Mouse (Mus musculus): ENCODE results near the gene Mettl27.

The Mettl27 gene

DNA sequence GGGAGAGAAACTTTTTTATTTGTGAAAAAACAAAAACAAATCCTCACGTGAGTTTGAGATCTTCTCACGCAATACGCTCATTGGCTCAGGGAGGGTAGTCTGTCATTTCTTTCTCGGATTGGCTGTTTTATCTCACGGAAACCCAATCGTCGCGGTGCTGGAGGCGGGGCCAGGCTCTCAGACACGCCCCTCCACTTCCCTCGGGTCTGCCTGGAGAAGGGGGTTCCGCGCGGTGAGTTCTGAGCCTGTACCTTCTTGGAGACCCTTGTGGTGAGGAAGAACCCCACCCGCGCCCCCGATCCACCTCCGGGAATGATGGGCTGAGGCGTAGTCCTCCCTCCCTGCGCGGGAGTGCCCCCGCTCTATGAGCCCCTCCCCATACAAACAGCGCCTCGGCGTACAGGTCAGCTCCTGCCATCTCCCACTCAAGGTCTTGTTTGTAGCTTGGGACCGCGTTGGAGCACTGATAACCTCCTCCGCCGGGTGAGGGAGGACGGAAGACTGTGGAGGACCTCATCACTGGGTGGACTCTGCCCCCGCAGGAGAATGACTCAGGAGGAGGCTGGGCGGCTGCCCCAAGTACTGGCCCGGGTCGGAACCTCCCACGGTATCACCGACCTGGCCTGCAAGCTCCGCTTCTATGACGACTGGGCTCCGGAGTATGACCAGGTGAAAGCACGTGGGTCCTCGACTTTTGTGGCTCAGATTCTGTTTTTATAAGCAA, at the start of gene Mettl27:
TSS of gene Mettl27 (plus strand) at position 190 of the 724 bp plus-strand sequence.
- DNase-seq (ENCODE audit: low read depth, low spot score): peak; percentile 74

GRCm38 (mm10) chr5:134883077-134883476, 49.1 kb upstream of the Mettl27 start:
- DNase-seq (ENCODE audit: low read depth, low spot score): no peak

DNA sequence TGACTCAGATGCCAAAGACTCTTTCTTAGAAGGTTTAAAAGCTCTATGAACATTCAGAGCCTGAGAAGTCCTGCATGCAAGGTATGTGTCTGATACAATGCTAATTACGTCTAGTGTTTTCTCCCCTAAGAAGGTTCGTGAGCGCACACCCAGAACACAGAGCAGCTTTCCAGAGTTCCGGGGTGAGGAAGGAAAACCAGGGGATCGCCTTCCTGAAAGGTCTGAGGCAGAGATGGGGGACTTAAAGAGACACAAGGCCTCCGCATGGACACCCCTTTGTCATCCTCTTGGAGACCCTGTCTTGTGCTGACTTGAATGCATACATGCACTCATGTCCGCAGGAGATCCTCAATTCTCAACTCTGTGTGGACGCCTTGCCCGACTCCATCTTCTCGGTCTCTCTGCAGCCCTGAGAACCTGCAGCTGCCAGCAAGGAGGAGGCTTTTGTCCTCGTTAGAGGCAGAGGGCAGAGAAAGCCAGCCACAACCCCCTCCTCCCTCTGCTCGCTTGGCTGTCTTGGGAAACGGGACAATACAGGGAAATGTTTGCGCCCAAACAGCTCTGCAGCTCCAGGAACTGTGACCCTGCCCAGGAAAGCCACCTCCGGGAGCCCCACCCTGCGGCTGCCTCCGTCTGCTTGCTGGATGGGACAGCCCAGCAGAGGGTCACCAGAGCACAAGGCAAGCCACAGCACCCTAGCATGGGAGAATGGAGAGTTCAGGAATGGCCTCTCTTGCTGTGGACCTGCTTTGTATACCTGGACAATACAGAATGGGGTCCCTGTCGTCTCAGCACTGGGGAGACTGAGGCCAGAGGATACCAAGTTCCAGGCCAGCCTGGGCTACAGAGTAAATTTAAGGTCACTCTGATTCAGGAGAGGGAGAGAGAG, 44.5 kb upstream of the Mettl27 start:
- DNase-seq (ENCODE audit: low read depth, low spot score): no peak

GRCm38 (mm10) chr5:134888505-134888904, 43.7 kb upstream of the Mettl27 start:
- no peak for DNase-seq (ENCODE audit: low read depth, low spot score)

DNA sequence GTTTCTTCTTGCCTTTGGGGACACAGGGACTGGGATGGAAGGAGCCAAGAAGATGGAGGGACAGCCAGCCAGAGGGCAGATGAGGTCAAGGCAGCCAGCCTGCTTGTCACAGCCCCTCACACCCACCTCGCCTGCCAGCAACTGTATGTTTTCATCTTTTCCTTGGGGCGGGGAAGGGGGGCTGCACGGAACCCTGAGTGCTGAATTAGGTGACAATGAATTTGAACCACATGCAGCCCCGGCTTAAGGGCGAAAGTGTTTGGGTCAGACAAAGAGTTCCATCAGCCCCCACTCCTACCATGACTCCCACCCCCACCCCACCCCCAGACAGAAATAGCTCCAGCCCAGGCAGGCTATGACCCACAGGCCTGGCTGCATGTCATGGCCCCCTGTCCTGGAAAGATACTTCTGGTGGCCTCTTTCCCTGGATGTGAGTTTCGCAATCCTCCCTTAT, 41.5 kb upstream of the Mettl27 start:
- DNase-seq (ENCODE audit: low read depth, low spot score): no peak

GRCm38 (mm10) chr5:134891552-134891951, 40.6 kb upstream of the Mettl27 start:
- no peak for DNase-seq (ENCODE audit: low read depth, low spot score)

DNA sequence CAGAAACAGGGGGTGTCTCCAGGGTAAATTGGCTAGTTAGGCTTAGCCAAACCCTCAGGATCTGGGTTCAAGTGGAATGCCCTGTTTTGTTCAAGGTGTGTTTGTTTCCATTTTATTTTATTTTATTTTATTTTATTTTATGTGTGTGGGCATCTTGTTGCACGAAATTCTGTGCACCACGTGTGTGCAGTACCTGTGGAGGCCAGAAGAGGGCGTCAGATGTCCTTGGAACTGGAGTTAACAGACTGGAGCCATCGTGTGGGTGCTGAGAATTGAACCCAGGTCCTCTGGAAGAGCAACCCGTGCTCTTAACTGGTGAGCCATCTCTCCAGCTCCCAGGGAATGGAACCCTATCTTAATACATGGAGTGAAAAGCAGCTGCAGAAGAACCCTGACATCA, 39.5 kb upstream of the Mettl27 start:
- no peak for DNase-seq (ENCODE audit: low read depth, low spot score)

GRCm38 (mm10) chr5:134895291-134895690, 36.9 kb upstream of the Mettl27 start:
- no peak for DNase-seq (ENCODE audit: low read depth, low spot score)

- DNase-seq (ENCODE audit: low read depth, low spot score): no peak
These were observed 35.2 kb upstream of the Mettl27 start for GRCm38 (mm10) chr5:134896965-134897364.

- no peak for DNase-seq (ENCODE audit: low read depth, low spot score)
These were observed 34.6 kb upstream of the Mettl27 start for GRCm38 (mm10) chr5:134897596-134897995.

DNA sequence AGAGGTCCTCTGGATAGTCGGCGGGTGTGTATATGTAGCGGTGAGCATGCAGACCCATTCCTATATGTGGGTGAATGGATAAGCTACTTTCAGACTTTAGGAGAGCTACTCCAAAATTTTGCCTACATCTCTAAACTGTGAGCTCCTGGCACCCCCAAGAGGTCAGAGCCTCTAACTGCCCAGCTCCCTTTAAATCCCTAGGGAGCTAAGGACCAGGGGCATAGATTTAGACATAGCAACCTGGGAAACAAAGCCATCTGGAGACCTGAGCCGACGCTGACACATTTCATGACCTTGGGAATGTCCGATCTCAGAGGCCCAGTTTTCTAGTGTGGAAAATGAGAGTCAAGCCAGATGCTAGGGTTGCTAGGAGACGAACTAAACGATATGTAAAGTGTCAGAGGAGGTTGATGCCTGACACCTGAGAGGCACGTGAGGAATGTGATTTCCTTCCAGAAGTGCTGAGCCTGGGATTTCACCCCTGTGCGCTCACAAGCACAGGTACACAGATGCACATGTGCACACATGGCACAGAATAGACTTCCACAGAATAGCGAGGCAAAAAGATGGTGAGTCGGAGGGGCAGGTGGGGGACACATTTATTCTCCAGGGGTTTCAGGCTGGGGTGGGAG, 31.0 kb upstream of the Mettl27 start:
- peak; percentile 45 for DNase-seq (ENCODE audit: low read depth, low spot score)

DNA sequence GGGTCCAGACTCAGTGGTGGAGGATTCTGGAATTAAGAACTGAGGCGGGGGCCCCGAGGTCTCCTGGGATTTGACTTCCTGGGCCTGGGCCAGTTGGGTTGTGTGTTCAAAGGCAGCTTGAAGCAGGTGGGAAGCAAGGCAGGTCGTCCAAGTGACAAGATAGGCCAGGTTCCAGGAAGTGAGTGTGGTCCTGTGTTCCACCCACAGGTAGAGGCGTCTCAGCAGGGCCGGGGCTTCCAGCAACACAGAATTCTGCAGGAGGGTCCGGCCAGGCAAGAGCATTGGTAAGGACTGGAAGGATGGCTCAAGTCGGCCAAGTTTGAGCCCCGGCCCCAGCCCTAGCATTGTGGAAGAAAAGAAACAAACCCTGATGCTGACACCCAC, 30.5 kb upstream of the Mettl27 start:
- no peak for DNase-seq (ENCODE audit: low read depth, low spot score)

- no peak for DNase-seq (ENCODE audit: low read depth, low spot score)
These were observed 25.5 kb upstream of the Mettl27 start, which contains the start of gene Tmem270 for GRCm38 (mm10) chr5:134906633-134907032. Gene Tmem270, minus strand, starts transcription at chr5:134906733.

- peak; percentile 50 for DNase-seq (ENCODE audit: low read depth, low spot score)
These were observed 25.0 kb upstream of the Mettl27 start for GRCm38 (mm10) chr5:134907135-134907534.

GRCm38 (mm10) chr5:134911901-134912300, 20.3 kb upstream of the Mettl27 start:
- DNase-seq (ENCODE audit: low read depth, low spot score): no peak

- no peak for DNase-seq (ENCODE audit: low read depth, low spot score)
These were observed 18.8 kb upstream of the Mettl27 start for GRCm38 (mm10) chr5:134913352-134913751.

GRCm38 (mm10) chr5:134913753-134914152, 18.4 kb upstream of the Mettl27 start:
- DNase-seq (ENCODE audit: low read depth, low spot score): no peak

DNA sequence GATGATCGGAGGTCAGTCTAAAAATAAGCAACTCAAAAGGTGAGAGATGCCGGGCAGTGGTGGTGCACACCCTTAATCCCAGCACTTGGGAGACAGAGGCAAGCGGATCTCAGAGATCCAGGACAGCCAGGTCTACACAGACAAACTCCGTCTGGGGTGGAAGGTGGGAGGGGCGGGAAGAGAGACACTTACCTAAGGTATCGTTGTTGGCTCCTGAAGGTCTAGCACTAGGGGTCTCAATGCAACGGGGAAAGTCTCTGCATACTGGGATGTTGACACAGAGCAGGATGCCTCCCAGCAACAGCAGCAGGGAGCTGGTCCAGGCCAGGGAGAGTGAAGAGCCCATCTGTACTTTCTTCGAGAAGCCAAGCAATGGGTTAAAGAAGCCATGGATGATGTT, 17.7 kb upstream of the Mettl27 start:
- DNase-seq (ENCODE audit: low read depth, low spot score): no peak

- no peak for DNase-seq (ENCODE audit: low read depth, low spot score)
These were observed 16.9 kb upstream of the Mettl27 start, which contains the start of gene Cldn13 for GRCm38 (mm10) chr5:134915311-134915710. Gene Cldn13, minus strand, starts transcription at chr5:134915526.

GRCm38 (mm10) chr5:134918071-134918832, 13.9 kb upstream of the Mettl27 start:
- DNase-seq (ENCODE audit: low read depth, low spot score): no peak

- no peak for DNase-seq (ENCODE audit: low read depth, low spot score)
These were observed 13.1 kb upstream of the Mettl27 start for GRCm38 (mm10) chr5:134919097-134919496.

All from brain, embryonic 18.5 days (tissue).